Mouse (Mus musculus): Measurements from ENCODE around the gene Map7d1. TPM values are rescaled to one million over a fixed set of nuclear protein-coding genes. Genes with fewer than 3 reads are reported as not detected.

The Map7d1 gene
- total RNA-seq (2021): 100 to 1,000 TPM; 245 to 249 TPM

DNA sequence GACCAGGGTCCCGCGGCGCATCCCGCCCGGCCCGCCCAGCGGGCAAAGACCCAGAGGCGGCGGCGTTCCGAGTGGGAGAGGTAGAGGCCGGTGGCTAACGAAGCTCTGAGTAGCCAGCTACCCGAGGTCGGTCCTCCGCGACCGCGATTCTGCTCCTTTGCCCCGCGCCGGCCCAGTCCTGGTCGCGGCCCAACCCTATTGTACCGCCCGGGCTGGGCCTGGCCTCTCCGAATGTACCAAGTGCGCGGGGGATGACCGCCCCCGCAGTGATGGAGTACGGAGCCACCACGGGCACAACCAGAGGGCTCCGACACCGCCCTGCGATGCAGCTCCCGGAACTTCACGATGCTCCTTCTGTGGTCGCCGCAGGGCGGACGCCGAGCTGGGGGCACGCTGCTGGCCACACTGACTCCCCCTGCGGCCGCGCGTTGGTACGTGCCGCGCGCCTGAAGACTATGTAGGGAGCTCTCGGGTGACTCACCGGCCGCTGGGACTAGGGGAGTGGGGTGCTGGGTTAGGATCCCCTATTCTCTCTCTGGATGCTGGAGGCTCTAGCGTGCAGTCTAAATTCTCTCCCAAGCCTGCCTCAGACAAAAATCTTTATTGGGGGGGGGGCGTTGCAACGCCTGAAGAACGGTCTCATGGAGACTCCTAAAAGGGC is at the start of gene Map7d1:
Gene Map7d1, minus strand, starts transcription at position 213 of the 661 bp plus-strand sequence.
- DNase-seq: peak; percentile 87

DNA sequence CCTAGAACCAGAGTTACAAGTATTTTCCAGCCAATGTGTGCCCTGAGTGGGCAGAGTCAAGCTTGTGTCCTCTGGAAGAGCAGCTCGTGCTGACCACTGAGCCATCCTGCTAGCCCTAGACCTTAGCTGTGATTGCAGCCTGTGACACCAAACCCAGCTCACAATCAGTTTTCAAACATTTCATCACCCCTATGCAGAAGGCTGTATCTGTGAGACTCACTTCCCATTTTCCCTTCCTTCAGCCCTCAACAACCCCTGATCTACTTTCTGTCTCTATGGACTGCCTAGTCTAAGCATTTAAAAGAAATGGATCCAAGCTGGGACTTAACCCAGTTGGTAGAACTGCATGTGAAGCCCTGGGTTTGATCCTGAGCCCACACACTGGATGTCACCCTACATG is 49.3 kb upstream of the Map7d1 start:
- DNase-seq: no peak

DNA sequence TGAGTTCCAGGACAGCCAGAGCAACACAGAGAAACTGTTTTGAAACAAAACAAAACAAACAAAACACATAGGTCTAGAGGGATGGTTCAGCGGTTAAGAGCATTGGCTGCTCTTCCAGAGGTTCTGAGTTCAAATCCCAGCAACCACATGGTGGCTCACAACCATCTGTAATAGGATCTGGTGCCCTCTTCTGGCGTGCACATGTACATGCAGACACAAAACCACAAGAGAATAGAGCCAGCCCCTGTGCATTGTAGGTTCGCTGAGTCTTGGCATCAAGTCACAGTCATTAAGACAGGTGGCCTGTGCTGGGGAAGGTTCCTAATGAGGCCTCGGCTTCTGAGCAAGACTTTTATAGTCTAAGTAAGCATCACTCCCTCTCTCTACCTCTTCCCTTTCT is 47.7 kb upstream of the Map7d1 start:
- DNase-seq: no peak

DNA sequence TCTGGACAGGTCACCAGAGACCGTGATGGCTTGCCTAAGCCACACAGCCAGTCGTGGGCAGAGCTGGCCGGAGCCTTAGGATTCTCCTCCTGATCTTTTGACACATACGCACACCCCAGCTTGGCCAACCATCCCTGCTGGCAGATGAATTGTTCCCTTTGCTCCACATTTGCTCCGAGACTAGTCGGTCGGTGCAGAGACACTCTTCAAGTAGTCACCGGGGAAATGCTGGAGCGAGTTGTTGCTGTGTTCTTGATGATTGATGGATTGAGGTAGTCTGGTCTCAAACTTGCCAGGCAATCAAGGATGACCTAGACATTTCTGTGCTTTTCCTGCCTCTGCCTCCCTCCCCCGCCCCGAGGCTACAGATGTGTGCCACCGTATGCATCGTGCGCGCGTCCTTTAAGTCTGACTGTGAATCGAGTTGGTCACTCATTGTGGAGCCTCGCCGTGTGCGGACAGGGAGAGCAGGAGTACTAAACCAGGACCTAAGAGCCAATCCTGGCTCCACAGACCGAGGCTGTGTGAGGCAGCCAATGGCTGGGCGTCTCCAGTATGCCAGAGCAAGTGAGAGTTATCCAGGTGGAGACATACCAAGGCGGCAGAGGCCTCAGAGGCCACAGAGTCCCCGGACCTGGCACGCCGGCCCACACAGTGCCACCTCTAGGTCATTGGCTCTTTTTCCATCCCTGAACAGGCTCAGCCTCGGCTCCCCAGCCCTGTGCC is 45.6 kb upstream of the Map7d1 start:
- no peak for DNase-seq

DNA sequence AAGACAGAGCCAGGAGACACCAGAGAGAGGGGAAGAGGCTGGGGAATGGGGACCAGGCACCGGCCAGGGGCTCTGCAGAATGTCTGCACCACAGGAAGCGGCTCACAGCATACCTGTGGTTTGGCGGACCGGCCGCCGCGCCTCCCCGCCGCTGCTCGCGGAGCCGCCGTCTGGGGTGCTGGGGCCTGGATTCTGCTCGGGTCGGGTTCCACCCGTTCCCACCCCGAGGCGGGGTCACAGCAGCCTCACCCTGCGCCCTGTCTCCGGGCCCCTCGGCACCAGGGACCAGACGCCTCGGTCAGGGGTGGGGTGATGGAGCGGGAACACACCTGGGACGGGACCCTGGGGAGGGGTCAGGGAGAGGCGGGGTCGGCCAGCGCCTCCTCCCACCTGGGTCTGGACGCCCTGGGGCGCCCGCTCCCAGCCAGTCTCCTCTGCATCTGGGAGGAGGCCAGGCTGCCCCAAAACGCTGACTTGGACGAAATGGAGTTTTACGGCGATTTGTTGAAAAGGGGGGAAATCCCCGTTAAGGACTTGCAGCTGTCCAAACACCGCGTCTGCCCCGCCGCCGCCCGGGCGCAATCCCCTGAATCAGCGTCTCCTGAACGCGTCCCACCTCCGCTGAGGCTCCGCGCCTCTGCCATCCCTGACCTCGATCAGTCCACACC is 44.9 kb upstream of the Map7d1 start:
- DNase-seq: no peak

DNA sequence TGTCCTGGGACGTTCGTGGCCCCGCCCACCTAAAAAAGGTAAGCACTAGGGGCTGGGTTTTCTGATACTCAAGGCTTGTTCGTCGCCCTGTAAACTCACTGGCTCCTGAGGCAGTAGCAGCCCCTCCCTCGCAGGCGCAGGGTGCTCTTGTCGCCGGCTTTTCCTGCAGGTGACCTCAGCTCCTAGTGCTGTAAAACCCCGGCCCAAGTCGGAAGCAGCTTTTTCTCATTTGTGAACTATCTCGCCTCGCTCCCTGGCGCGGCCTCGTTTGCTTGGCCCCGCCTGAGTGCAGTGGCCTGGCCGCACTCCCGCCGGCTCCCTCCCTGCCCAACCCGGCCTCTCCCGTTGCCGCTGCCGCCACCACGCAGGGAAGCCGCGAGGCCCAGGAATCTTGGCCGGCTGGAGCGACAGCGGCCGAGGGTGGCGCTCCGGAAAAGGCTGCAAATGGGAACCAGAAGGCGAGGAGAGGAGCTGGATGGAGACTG is 40.5 kb upstream of the Map7d1 start:
- no peak for DNase-seq

DNA sequence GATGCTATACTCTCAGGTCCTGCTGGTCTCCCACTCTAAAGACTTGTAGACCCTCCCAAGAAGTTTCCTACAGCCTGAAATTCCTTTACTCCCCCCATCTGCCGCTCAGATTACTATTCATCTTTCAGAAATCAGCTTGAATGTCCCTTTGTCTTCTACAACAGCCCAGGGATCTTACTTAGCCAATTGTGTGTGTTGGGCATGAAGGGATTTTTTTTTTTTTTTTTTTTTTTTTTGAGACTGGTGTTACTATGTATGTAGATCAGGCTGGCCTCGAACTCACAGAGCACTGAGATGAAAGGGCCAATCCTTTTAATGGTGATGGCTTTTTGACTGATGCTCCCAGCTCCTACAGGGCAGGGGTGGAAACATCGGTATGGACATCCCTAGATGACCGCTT is 39.8 kb upstream of the Map7d1 start:
- no peak for DNase-seq

DNA sequence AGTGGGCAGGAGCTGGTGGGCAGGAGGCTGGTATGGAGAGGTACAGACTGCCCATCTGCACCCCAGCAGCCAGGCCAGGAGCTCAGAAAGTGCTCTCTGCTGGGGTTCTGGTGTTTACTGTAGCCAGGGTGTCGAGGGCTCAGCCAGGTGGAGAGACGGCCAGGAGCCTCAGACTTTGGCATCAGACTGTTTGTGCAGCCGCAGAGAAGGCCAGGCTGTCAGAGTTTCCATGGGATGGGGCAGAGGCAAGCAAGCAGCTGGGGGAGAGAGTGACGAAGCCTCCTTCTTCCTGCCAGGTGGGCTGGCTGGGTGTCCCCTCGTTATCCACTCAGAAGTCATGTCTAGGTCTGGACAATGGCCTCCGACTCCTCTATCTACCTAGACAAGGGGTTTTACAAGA is 39.0 kb upstream of the Map7d1 start:
- DNase-seq: no peak

DNA sequence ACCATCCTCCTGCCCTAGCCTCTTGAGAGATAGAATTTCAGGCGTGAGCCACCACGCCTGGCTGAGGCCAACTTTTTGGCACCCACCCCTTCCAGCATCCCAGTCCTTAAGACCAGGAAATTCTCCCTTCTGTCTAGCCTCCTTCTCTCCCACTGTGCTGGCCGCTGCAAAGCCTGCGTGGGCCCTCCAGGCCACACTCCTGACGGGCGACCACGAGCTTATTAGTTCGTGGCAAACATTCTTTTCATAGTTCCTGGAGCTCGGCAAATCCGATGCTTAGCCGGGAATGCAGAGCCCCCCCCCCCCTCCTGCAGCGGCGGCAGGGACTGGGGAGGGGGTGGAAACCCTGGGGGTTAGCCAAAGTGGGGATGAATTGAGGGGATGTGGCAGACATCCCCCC is 35.1 kb upstream of the Map7d1 start:
- DNase-seq: no peak

DNA sequence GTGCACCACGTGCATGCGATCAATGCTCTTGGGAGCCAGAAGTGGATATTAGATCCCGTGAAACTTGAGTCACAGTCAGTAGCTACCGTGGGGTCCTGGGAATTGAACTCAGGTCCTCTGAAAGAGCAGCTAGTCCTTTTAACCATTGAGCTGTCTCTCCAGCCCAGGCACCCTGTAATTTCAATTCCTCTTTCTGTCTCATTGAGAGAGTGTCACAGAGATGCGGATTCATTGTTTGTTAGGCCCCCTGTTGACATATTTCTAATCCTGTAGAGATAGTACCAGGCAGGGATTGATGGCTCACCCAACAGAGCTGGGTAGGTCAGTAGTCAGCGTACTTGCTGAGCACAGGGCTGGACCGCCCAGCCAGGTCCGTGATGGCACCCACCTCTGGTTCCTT is 34.2 kb upstream of the Map7d1 start:
- no peak for DNase-seq

DNA sequence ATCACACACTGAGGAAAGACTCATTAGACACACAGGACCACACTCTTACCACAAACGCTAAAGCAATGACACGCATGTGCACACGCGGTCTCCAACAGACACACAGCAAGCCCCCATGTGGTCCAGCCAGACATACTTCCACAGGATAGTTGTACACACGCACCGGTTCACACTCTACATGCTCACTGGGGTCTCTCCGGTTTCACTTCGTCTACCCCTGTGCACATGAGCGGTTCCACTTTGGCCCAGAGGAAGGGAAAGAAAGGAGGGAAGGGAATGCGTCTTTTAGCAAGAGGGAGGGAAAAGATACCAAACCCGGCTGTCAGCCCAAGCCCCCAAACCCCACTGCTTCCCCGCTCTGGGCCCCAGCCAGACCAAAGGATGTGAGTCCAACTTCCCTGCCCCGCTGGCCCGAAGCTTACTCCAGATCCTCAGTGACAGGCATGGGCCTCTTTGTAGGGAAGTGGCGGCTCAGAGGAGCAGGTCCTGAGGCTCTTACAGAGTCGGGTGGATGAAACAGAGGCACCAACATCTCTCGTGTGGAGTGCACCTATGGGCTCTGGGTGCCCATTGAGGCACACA is 32.0 kb upstream of the Map7d1 start:
- DNase-seq: no peak

DNA sequence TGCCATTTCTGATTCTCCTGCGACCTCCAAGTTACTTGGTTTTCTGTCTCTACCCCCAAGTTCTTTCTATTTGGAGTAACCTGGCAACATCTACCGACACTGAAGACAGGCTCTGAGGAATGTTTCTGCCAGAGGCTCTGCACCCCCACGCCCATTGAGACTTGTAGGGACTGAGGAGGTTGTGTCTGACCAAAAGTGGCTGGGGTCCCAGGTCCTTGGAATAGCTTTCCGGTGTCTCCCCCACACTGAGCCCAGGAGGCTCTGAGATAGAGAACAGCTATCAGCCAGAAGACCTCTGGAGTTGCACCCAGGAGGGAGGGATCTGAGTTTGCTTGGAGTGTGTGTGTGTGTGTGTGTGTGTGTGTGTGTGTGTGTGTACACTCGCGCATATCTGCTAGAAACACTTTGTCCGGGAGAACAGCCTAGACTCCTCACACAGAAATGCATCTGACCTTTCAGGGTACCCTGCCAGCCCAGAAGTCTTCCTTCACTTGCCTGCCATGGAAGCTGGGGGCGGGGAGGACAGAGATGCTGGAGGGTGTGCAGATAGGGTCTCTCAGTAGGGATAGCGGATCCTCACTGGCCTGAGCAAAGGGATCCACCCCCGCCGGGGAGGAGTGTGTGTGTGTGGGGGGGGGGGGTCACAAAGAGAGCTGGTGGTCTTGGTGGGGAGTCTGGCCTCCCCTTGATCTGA is 31.3 kb upstream of the Map7d1 start:
- DNase-seq: no peak

DNA sequence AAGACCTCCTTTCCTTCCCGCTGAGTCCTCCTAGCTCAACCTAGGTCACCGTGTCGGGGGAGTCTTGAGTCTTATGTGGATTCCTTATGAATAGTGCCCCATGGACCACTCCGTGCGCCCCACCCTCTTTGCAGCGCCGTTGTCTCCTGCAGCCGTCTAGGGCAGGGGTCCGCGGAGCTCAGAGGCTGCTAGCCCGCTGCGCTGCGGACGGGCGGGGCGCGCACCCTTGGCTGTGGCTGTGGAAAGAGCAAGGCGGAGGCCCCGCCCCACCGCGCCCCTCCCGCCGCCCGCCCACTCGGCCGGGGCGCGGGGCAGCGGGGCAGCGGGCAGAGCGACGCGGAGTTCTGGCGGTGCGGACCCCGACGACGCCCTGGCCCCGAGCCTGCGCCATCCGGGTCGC is 30.3 kb upstream of the Map7d1 start, which contains the start of gene Col8a2:
Gene Col8a2, plus strand, starts transcription at position 302 of the 400 bp plus-strand sequence.
- no peak for DNase-seq

DNA sequence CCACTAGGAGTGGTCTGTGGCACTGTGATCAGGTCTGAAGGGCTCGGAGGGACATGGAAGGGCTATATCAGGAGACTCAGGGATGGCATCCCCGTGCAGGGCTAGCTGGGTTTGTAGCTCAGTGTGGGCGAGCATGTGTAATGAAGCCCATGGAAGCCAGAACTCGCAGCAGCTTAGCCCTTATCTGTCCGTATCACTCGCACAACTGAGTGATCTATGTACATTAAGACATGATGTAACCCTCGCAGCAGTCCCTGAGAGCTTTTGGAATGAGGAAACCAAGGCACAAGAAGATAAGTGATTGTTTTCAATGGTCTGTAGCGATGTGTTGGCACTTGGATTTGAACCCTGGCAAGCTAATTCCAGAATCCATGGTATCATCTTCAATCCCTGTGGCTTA is 27.4 kb upstream of the Map7d1 start:
- no peak for DNase-seq

DNA sequence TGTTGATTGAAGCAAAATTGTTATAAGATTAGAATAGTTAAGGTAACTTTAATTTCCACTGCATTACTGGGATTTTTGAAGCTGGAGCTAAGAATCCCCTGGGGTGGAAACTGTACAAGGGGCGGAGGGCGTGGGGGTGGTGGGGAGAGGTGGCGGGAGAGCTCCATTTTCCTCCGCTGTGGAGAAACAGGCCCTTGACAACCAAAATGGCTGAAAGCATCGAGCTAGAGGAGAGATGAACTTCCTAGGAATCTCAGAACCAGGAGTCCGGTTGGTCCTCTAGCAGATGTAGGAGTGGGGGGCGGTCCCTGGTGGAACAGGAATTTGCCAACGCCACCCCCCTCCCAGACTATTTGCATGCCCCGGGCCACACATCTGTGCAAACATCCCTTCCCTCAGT is 25.6 kb upstream of the Map7d1 start:
- no peak for DNase-seq

DNA sequence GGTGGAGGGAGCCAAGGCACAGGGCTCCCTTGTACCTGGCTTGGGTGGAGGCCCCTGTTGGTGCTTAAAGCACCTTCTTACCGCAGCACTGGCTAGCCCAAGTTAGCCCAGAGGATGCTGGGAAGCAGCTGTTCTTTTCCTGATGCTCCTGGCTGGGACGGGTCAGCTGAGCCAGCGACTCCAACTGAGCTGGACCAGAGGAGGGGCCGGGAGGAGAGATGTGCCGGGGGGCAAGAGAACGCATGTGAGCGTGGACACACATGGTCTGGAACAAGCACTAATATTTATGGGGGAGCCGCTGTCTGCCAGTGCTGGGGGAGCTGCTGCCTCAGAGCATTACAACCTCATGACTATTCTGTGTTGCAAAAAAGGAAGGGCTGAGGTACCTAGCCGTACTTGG is 22.8 kb upstream of the Map7d1 start:
- DNase-seq: no peak

DNA sequence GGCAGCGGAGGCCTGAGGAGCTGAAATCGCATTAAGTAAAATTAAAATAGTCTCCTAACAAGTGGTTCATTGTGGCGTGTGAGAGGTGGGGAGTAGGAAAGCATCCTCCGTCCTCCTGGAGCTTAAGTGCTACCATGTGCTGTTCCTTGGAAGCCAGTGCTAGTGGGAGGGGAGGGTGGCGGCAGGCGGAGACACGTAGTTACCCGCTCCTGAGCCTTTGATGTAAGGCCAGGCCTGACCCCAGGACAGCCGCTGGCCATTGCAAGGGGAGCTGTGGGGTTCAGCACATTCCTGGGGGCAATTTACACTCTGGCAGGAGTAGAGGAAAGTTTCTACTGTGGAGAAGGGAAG is 22.4 kb upstream of the Map7d1 start:
- DNase-seq: no peak

DNA sequence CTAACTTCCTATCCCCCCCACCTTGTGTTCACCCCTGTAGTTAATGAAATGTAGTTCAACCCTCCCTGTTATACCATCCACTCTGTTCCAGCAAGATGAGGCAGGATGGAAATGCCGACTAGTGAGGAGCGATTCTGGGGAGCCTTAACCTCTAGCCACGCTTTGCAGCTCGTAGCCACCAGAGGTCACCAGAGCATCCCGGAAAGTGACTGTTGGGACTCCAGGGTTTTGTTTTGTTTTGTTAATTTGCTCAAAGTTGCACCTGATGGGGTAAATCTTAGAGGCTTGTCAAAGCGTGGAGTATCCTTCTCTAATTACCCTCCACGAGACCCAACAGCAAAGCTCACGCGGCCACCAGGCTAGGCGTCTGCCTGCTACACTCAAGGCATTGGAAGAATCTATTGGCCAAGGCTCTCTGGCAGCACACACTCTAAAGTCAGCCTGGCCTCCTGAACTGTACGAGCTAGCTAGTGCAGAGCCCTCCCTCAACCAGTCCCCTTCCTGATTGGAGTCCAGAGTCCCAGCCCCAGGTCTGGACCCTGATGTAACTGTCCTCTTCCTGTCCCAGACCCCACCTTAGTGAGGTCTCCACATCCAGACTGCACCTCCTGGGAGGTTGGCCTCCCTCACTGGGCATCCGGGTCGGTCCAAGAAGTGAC is 21.9 kb upstream of the Map7d1 start:
- no peak for DNase-seq

DNA sequence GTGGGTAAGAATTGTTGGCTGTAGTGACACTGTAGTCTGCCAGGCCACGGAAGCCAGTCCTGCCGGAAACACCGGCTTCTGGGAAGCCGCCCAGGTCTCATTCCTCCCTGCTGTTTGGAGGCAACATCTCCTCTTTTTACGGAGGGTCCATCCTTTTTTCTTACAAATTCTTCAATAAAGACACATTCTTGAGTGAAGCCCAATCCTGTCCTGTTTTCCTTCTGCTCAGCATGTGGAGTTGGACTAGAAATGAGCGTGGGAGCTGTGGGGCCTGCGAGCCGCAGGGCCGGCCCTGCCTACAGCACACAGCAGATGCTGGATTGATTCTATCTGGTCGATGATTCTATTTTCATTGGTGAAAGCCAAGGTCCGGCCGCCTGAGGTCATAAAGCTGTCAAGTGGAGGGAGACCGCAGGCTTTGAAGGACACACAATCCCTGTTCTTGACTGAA is 19.6 kb upstream of the Map7d1 start:
- DNase-seq: no peak

DNA sequence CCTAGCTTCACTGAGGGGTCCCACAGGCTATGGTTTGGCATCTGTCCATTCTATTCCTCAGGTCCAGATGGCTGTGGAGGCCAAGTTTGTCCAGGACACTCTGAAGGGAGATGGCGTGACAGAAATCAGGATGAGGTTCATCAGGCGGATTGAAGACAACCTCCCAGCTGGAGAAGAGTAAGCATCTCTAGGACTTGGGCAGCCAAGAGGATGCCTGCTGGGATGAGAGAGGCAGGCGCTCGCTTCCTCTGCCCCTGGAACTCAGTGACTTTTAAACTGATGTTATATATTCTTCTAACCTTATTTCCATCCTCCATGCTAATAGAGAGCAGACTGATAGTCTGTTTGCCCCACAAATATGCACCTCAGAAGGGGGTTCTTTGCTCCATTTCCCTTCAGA is 18.9 kb upstream of the Map7d1 start:
- no peak for DNase-seq

DNA sequence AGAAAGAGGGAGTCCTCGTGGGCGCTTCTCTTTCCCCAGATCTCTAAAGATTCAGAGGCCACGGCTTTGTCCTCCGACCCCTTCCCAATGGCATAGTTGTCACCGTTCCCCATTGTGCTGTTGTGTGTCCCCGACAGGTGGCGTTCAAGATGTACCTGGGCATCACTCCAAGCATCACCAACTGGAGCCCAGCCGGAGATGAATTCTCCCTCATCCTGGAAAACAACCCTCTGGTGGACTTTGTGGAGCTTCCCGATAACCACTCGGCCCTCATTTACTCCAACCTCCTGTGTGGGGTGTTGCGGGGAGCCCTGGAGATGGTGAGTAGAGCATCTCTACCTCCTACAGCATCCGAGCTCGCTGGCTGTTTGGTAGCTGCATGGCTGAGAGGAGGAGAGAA is 17.6 kb upstream of the Map7d1 start:
- DNase-seq: peak; percentile 45 to 50

DNA sequence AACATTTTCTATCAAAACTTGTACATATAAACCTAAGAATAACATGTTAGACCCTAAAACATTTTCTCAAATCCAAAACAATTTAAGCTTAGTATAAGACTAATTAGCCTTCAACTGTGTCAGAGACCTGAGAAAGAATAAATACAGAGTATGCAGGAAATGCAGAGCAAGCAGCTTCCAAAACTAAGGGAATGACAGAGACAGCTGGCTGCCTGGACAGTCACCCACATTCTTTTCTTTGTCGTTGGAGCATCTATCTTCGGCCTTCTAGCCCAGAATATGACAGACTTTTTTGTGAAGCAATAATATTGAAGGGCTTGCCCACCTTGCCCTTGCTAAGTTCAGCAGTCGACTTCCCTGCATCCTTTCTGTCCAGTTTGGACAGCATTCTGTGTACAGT is 13.1 kb upstream of the Map7d1 start:
- DNase-seq: no peak

All from layer of hippocampus, postnatal 36 days (tissue).